Mouse (Mus musculus) adrenal gland, postnatal 4 days (tissue): Measurements from ENCODE around the gene Sdhc. TPM values are rescaled to one million over a fixed set of nuclear protein-coding genes. Genes with fewer than 3 reads are reported as not detected.
"Not testable (repeated sequence)": the region's sequence is repeated elsewhere in the genome, so short reads cannot be mapped to it uniquely, and the experiment has no call there.

Experiments used
- DNase-seq, 2 experiments: peaks; one replicate each; pipeline ENCODE4 v3.0.0; 2021 to 2022; ENCODE audit warnings: low spot score in 2 of 2, mixed read lengths in 2 of 2
- total RNA-seq, 2 experiments: library from RNA; stranded (reverse); gene quantifications; 2 replicates each; pipeline ENCODE4 v1.2.3; 2021

Gene Sdhc
- total RNA-seq, 2 experiments from 2014 or later: 359 to 386 TPM

- DNase-seq: no peak
Observed at GRCm38 (mm10) chr1:171116280-171116679, 34.1 kb downstream of the Sdhc start.

- peak; percentile 57 to 70 for DNase-seq
Observed at GRCm38 (mm10) chr1:171113873-171114299, 36.5 kb downstream of the Sdhc start, which contains the start of gene Cfap126. Gene Cfap126 (plus strand): TSS chr1:171113918.

- DNase-seq: no peak
Observed at GRCm38 (mm10) chr1:171112986-171113385, 37.4 kb downstream of the Sdhc start.

- DNase-seq: peak in 1 of 2 experiments; percentile 46
Observed at GRCm38 (mm10) chr1:171111781-171112575, 38.4 kb downstream of the Sdhc start.

- DNase-seq: peak; percentile 78 to 86
Observed at GRCm38 (mm10) chr1:171111020-171111780, 39.2 kb downstream of the Sdhc start.

GRCm38 (mm10) chr1:171110659-171111019, 39.8 kb downstream of the Sdhc start:
- DNase-seq: peak in 1 of 2 experiments; percentile 11

- no peak for DNase-seq
Observed at GRCm38 (mm10) chr1:171109620-171110019, 40.8 kb downstream of the Sdhc start.

GRCm38 (mm10) chr1:171105226-171105625, 45.2 kb downstream of the Sdhc start:
- DNase-seq: no peak

GRCm38 (mm10) chr1:171103179-171103840, 47.1 kb downstream of the Sdhc start:
- DNase-seq: no peak

- peak; percentile 60 to 73 for DNase-seq
Observed at GRCm38 (mm10) chr1:171102547-171103177, 47.7 kb downstream of the Sdhc start.

GRCm38 (mm10) chr1:171101733-171102546, 48.5 kb downstream of the Sdhc start:
- DNase-seq: peak; percentile 66 to 75

GRCm38 (mm10) chr1:171101033-171101432, 49.4 kb downstream of the Sdhc start:
- DNase-seq: no peak

- DNase-seq: no peak
Observed at GRCm38 (mm10) chr1:171097612-171098011, 52.8 kb downstream of the Sdhc start.

GRCm38 (mm10) chr1:171097136-171097535, 53.3 kb downstream of the Sdhc start:
- no peak for DNase-seq

- no peak for DNase-seq
Observed at GRCm38 (mm10) chr1:171096110-171096964, 54.1 kb downstream of the Sdhc start.

- no peak for DNase-seq
Observed at GRCm38 (mm10) chr1:171094424-171094823, 56.0 kb downstream of the Sdhc start.

- DNase-seq: no peak
Observed at GRCm38 (mm10) chr1:171090761-171091160, 59.6 kb downstream of the Sdhc start.

GRCm38 (mm10) chr1:171089891-171090290, 60.5 kb downstream of the Sdhc start:
- DNase-seq: no peak

- DNase-seq: not testable (repeated sequence)
Observed at GRCm38 (mm10) chr1:171088237-171088869, 62.0 kb downstream of the Sdhc start.
